Mouse (Mus musculus): Measurements from ENCODE around the gene Pcid2.

GRCm38 (mm10) chr8:13037569-13037968, 67.7 kb downstream of the Pcid2 start:
- TF ChIP-seq FLI1 (IDR thresholded peaks at IDR 0.05; ENCODE audit: low read length): 0 out of 2 replicates have a peak, but pooled peaks have one; percentile 32
- TF ChIP-seq GATA1 (IDR thresholded peaks at IDR 0.05; ENCODE audit: borderline replicate concordance, low read length): peak; percentile 83; the same call in 2 of the 3 replicates
